Mouse (Mus musculus): ENCODE measurements at regions not wholly inside any gene's neighbourhood (a gene's known extent, or its start where the extent isn't known, plus 50 kb on each side); places are given as distances from the start of the nearest gene placed in this dataset.

- no peak for ATAC-seq
These were observed 102.1 kb upstream of the Cpm start for GRCm38 (mm10) chr10:117527243-117527642.

- ATAC-seq: no peak
These were observed 102.5 kb upstream of the Cpm start for GRCm38 (mm10) chr10:117526834-117527188.

- ATAC-seq: peak; percentile 34
These were observed 103.1 kb upstream of the Cpm start for GRCm38 (mm10) chr10:117526008-117526833.

- no peak for ATAC-seq
These were observed 103.7 kb upstream of the Cpm start for GRCm38 (mm10) chr10:117525608-117526007.

GRCm38 (mm10) chr10:117524926-117525565 lies 104.3 kb upstream of the Cpm start:
- no peak for ATAC-seq

GRCm38 (mm10) chr10:117524101-117524500 lies 105.2 kb upstream of the Cpm start:
- no peak for ATAC-seq

- no peak for ATAC-seq
These were observed 106.1 kb upstream of the Cpm start for GRCm38 (mm10) chr10:117522906-117523829.

GRCm38 (mm10) chr10:117522373-117522772 lies 106.9 kb upstream of the Cpm start:
- no peak for ATAC-seq

GRCm38 (mm10) chr10:117521315-117522270 lies 107.7 kb upstream of the Cpm start:
- ATAC-seq: no peak

- no peak for ATAC-seq
These were observed 108.6 kb upstream of the Cpm start for GRCm38 (mm10) chr10:117520536-117521314.

- no peak for ATAC-seq
These were observed 109.4 kb upstream of the Cpm start for GRCm38 (mm10) chr10:117519670-117520535.

- no peak for ATAC-seq
These were observed 110.3 kb upstream of the Cpm start for GRCm38 (mm10) chr10:117518793-117519669.

GRCm38 (mm10) chr10:117517800-117518770 lies 111.2 kb upstream of the Cpm start:
- no peak for ATAC-seq

- ATAC-seq: no peak
These were observed 112.1 kb upstream of the Cpm start for GRCm38 (mm10) chr10:117517071-117517714.

- no peak for ATAC-seq
These were observed 112.8 kb upstream of the Cpm start for GRCm38 (mm10) chr10:117516510-117516909.

GRCm38 (mm10) chr10:117515777-117516501 lies 113.4 kb upstream of the Cpm start:
- peak; percentile 40 for ATAC-seq

GRCm38 (mm10) chr10:117515039-117515438 lies 114.3 kb upstream of the Cpm start:
- ATAC-seq: no peak

Data from activated CD4-positive, CD25-positive, alpha-beta regulatory T cell, adult 4 months (primary cell).